Mouse (Mus musculus) adrenal gland, adult 8-10 months (tissue): ENCODE measurements around the gene Slc19a2. TPM values are rescaled to one million over a fixed set of nuclear protein-coding genes. Genes with fewer than 3 reads are reported as not detected.

Source experiments
- DNase-seq: peaks from one replicate; pipeline ENCODE4 v3.0.0; 2022
- total RNA-seq, 4 experiments: library from RNA; stranded (reverse); gene quantifications; 2 replicates each; pipeline ENCODE4 v1.2.4; 2022

The Slc19a2 gene
- total RNA-seq, 4 experiments from 2014 or later = 26.5 to 34.7 (median 32.3) TPM

DNA sequence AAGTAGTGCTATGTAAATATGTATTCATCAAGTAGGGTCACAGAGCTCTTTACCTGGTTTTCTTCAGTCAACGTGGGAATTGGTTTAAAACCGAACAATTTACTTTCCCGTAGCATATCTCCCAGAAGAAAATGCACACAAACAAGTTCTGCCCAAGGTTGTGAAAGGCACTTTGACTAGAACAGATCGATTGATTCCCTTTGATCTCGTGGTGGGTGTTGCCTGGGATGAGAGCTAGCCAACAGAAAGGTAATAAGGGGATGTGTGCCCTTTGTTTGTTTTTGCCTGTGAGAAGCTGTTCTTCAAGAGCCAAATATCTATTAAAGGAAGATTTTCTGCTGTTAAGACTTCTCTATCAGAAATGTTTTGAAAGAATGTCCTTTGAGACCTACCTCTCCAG is 3.7 kb downstream of the Slc19a2 start:
- no peak for DNase-seq

DNA sequence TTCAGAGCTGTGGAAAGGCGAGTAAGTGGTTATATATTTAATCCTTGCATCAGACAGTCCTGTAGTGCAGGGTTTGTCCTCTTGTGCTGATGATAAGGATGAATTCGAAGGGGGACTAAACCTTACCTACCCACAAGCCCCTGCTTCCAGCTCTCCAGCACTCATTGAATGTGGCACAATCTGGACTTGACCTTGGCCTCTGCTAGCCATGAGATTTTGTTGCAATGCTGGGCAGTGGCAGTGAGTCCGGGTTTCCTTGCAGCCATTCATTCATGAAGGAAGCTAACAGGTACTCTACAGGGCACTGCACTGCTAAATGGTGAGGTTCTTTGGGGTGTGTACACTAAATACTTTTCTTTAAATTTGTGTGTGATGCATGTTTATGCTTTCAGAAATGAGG is 6.0 kb downstream of the Slc19a2 start:
- DNase-seq = no peak

DNA sequence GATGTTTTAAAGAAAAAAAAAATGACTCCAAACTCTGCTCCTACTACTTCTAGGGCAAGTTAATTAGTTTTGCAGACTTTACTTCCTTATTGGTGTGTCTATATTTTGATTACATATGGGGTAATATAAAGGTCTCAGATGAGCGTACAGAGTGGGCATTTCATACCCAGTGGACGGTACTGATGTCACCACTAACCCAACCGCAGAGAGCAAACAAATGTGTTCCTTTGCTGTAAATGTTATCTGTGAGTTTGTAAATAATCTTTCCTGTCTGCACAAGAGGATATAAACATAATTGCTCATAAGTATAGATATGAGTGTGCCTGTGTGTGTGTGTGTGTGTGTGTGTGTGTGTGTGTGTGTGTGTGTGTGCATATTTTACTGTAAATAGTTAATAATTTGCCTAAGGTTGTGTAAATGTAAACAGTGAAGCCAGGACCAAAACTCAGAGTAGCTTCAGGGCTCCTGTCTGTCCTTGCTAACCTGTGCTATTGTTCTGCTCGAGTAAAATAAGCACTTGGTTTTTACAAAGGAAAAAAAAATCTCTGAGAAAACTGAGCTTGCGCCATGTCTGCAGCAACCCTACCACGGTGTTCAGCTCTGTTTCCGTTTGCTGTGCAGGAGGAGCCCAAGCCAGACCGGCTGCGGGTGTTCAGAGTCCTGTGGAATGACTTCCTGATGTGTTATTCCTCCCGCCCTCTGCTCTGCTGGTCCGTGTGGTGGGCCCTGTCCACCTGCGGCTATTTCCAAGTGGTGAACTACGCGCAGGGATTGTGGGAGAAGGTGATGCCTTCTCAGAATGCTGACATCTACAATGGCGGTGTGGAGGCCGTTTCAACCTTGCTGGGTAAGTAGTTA is 11.6 kb downstream of the Slc19a2 start:
- DNase-seq = no peak

DNA sequence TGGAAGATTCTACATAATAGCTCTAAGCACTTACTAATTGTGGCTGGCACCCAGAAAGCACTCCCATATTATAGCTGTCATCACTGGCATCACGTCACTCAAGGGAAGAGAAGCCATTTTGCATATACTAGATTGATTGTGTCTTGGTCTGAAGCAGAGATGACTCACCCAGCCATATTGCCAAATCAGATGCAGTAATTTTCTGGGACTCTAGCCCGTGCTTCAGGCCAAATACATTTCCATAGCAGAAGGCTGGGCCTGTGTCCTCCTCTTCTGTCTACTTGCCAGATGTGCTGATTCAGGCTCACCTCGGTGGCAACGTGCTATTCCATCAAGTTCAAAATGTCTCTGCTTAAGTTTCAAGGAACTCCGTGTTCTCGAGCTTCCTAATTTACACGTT is 12.7 kb downstream of the Slc19a2 start:
- DNase-seq = peak; percentile 77

DNA sequence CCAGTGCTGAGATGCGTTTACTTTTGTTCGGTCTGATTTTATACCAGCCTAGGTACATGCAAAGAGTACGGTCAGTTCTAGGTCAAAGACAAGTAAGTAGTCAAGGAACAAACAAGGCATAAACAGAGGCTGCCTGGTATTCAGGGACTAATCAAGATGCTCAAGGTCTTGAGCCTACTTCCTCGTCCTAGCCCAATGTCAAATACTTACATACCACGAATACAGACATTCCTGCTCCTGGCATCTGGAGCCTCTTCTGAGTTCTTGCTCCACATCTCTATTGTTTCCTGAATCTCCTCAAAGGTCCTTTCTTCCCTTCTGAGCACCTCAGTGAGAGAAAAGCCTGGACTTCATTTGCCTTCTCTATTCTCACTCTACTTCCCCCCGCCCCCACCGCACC is 22.1 kb downstream of the Slc19a2 start:
- DNase-seq = no peak

DNA sequence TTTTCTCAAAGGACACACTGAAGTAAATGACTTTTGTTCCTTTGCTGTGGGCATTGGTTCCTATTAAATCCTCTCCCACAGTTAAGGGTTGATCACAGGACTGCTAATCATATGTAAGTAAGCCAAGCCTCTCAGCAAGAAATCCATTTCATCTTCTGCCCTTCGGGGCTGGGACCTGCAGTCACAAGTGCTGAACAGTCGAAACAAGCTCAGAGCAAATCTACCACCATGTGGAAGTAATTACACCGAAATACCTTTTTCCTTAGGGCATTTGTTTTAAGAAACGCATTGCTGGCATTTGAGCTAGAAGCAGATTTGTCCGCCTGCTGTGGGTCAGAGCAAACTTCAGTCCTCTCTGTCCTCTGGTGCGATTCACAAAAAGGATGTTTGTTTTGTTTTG is 24.8 kb downstream of the Slc19a2 start:
- DNase-seq = no peak

DNA sequence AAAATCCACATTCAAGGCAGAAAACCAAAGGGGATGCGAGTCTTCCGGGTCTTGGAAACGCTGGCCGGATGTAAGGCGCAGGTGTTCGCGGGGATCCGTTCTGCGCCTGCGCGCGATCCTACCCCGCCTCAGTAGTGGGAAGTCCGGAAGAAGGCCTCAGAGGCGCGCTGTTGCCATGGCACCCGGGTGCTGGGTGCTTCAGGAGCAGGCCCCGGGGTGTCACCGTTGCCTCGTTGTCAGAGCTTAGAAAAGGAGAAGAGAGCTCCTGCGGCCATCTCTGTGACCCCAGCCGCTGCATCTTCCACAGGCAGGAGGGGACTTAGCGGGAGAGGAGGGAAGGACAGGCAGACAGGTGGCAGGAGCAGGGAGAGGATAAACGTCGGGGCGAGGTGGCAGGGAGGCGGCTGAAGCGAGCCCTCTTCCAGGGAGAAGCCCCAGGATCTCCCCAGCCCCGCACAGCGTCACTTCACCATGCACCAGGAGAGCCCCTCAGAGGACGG is 26.7 kb downstream of the Slc19a2 start, which contains the start of gene Ccdc181:
Gene Ccdc181, plus strand, starts transcription at position 131 of the 500 bp plus-strand sequence.
- peak; percentile 95 for DNase-seq

DNA sequence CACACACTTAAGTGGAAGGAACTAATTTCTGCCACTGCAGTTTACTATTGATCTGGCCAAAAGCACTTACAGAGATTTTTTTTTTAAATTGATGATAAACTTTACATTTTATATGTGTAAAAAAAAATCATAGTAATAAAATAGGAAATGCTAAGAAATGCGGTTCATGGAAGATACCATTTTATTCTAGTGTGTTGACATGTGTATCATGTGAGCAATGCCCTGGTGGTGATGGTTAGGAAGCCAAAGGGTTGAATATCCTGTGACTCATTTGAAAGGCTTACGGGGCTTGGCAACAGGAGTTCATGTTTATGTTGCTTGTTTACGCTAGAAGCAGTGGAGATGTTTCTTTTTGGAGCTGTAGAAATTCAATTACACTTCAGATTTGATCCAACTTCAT is 27.7 kb downstream of the Slc19a2 start:
- no peak for DNase-seq

DNA sequence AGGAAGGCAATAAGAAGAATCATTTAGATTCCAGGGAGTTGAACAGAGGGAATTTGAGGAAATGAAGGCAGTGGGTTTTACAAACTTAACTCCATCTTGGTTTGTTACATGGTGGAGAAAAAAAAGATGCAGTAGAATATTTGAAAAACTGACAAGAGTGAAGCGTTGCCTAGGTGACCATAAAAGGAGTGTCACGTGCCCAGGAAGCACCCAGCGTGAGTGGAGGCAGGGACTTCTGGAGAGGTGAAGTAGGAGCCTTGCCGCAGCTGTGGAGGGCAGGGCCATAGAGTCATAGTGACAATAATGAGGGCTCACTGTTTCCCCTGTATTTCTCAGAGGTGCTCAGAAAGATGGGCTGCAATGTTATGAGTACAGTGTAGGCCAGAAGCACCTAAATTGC is 30.5 kb downstream of the Slc19a2 start:
- no peak for DNase-seq

DNA sequence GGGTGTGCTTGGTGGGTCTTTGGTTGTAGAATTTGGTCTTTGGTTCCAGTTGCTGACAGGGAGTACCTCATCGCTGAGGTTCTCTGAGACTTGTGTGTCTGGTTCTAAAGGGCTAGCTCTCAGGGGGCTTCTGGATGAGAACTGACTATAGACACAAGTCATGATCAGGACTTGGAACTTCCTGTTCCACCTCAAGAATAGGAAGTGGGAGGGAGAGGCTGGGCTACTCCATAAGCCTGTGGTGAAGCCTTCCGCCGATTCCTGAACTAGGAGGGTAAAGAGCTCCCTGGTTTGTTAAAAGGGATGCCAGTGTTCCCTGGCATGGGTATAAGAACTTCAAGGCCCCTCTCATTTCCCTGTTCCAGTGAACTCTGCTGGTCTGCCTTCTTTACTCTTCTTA is 35.2 kb downstream of the Slc19a2 start:
- DNase-seq = no peak

DNA sequence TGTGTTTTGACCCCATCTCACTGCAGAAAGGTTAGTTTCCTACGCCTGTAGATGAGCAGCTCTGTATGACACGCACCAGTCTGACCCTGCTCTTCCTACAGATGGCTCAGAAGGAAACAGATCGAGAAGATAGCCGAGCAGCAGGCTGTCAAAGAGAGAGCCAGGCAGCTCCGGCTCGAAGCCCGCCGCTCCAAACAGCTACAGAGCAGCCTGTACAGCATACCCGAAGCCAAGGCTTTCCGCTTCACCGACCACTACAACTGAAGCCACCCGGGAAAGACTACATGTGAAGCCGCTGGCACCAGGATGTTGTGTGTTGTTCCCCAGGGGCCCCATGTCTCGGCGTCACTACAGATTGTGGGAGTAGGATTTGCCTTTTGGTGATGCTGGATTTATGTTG is 38.6 kb downstream of the Slc19a2 start:
- no peak for DNase-seq

DNA sequence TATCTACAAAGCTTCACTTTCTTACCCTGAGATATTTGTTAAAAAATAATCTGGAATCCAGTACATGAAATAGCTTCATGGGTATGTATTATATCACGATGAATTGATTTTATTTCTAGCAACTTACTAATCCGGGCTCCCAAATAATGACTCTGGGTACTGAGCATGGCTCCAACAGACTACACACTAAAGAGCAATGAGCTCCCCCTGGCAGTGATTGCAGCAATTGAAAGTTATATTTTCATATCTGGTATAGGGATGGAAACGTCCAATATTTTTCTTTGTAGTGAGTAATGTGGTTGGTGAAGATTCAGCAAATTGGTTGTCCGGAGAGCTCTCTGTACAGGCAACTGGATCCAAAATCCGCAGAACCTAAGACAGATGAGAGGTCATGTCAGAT is 43.2 kb downstream of the Slc19a2 start:
- no peak for DNase-seq

DNA sequence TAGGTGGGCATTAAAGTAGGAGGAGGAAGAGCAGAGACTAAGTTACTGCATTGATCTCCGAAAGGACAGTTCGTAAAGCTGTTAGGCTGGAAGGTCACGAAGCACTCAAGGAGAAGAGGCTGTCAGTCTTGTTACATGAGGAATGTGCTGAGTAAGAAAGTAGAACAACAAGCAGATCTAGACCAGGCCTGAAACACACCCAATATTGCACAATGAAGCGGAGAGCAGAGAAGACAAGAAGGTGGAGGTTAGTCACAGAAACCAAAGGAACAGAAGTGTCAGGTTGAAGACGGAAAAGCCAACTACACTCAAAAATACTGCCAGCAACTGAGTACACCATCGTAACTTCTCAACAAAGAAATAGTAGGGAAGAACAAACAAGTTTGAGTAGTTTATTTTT is 45.2 kb downstream of the Slc19a2 start:
- DNase-seq = no peak

DNA sequence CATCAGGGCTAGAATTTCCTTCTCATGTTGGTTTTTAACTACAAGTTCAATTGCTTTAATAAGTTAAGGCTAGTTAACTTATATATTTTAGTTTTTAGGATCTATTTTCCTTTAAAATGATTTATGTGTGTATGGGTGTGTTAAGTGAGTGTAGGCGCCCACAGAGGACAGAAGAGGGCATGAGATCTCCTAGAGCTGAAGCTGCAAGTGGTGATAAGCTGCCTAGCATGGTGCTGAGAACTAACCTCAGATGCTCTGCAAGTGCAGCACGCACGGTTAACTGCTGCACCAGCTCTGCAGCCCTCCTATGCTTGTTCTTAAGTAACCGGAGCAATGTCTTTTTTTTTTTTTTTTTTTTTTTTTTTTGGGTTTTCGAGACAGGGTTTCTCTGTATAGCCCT is 47.6 kb downstream of the Slc19a2 start:
- no peak for DNase-seq

DNA sequence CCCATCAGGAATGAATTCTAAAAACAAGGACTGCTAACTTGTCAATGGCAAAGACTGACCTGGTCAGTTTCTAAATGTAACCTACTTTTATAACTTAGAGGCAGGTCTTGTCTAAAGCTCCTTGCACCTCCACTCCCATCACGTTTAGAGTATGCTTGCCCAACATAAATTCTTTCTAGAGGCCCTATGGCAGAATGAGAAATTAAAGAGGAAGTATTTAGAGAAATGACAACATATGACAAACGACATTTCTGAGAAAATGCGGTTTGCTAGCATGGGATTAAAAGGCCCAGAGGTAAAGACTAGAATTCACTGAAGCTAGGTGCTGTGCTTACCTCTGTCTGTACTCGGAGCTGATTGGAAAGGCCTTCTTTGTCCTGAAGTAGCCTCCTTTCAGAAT is 53.1 kb downstream of the Slc19a2 start:
- DNase-seq = no peak

DNA sequence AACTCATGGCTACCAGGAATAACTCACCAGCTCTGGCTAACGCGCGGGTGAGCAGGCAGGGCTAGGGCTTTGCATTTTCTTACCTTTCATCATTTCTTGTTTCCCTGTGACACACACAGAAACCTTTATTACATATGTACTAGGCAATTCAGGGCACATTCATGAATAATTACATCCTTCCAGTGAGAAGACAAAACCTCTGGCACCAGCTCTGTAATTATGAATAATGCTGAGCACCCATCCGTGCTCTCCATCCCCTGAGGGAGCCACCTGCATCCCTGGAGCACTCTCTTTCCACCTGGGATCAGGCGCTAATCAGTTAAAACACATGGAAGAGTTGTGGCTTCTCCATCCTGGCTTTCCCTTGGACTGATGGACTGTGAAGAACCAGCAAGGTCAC is 55.0 kb downstream of the Slc19a2 start, which contains the start of gene Nme7:
Gene Nme7, plus strand, starts transcription at position 301 of the 400 bp plus-strand sequence.
- DNase-seq = no peak

DNA sequence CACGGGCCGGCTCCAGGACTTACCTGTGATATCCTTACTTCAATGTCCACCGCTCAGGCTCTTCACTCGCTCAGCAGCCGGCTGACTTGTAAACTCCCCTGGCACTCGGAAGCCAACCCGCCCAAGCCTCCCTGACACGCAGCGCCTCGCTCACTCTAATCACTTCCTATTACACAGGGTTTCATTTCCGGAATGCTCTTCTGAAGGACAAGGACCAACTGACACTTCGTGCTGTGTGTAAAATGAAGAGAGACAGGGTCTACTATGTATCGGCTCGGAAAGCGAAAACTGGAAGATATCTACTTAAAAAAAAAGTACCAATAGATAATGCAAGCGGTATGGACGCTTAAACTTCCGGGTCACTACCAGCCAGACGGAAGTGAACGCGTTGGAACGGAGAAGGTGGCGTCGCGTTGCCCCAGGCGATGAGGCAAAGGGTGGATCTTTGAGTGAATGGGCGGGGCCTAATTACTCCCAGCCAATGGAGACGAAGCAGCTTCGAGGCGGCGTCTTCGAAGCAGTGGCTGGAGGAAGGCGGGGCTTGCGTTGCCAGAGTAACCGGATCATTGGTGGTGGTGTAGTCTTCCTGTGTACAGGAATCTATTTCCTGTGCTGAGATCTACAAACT is 58.4 kb downstream of the Slc19a2 start, which contains the start of gene Blzf1:
Gene Blzf1, minus strand, starts transcription at position 366 of the 628 bp plus-strand sequence.
- DNase-seq = peak; percentile 97

DNA sequence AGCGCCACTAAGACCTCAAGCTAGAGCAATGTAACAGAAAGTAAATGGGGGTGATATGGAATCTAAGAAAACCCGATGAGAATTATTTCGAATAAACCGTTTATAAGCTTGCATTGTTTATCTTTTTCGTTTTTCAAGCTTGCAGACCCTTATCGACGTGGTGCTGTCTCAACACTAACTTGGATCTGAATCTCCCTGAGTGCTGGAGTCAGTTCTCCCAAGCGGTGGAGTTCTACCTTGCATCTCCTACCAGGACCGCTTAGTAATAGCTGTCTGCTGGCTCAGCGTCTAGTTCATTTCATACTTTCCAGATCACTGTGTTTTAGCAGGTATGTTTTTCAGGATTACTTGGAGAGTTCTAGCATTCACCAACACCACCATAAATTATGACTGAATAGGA is 59.1 kb downstream of the Slc19a2 start:
- no peak for DNase-seq

DNA sequence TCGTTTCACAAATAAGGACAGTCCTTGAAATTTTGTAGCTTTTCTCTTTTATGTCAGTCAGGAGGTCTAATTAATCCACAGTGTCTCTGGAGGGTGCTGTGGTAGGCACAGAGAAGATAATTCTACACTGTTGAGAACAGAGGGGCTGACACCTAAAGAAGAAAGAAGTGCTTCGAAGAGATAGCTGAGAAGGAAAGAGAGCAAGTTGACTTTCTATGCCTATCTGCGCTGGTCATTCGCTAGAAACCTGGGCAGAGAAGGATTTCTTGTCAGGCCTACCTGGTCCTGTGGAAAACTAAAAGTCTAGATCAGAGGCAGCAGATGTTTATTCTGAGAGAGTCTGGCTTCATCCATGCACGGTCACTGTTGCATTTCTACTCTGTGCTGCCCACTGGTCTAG is 65.2 kb downstream of the Slc19a2 start:
- no peak for DNase-seq
